Mouse (Mus musculus) right cerebral cortex, adult 2 months (tissue): ENCODE data around the gene Prox2.

Experiments
- DNase-seq, 2 experiments: peaks; one replicate each; pipeline ENCODE4 v3.0.0; 2021 to 2022; ENCODE audit warnings: low spot score in 2 of 2

Prox2 gene

GRCm38 (mm10) chr12:85131361-85131760 is 20.8 kb upstream of the Prox2 start:
- no peak for DNase-seq

- DNase-seq = no peak
Observed at GRCm38 (mm10) chr12:85129426-85129978, 18.9 kb upstream of the Prox2 start.

- no peak for DNase-seq
Observed at GRCm38 (mm10) chr12:85126986-85127603, 16.5 kb upstream of the Prox2 start.

GRCm38 (mm10) chr12:85124751-85125150 is 14.2 kb upstream of the Prox2 start:
- DNase-seq = no peak

GRCm38 (mm10) chr12:85123645-85124044 is 13.1 kb upstream of the Prox2 start:
- no peak for DNase-seq

- DNase-seq = no peak
Observed at GRCm38 (mm10) chr12:85123108-85123530, 12.6 kb upstream of the Prox2 start.

- DNase-seq = no peak
Observed at GRCm38 (mm10) chr12:85121806-85122459, 11.4 kb upstream of the Prox2 start.

- no peak for DNase-seq
Observed at GRCm38 (mm10) chr12:85115678-85116077, 5.1 kb upstream of the Prox2 start.

- DNase-seq = no peak
Observed at GRCm38 (mm10) chr12:85113917-85114316, 3.4 kb upstream of the Prox2 start.

- no peak for DNase-seq
Observed at GRCm38 (mm10) chr12:85113337-85113736, 2.8 kb upstream of the Prox2 start.

GRCm38 (mm10) chr12:85112550-85113251 is 2.1 kb upstream of the Prox2 start:
- DNase-seq = no peak

GRCm38 (mm10) chr12:85110011-85110697 is 405 bp downstream of the Prox2 start:
- DNase-seq = no peak

- DNase-seq = no peak
Observed at GRCm38 (mm10) chr12:85109426-85109825, 1.1 kb downstream of the Prox2 start.

- no peak for DNase-seq
Observed at GRCm38 (mm10) chr12:85108643-85109042, 1.9 kb downstream of the Prox2 start.

GRCm38 (mm10) chr12:85106292-85106691 is 4.3 kb downstream of the Prox2 start:
- no peak for DNase-seq

- no peak for DNase-seq
Observed at GRCm38 (mm10) chr12:85104789-85105188, 5.8 kb downstream of the Prox2 start.

- DNase-seq = no peak
Observed at GRCm38 (mm10) chr12:85103096-85103495, 7.5 kb downstream of the Prox2 start.

GRCm38 (mm10) chr12:85101521-85102106 is 8.9 kb downstream of the Prox2 start:
- no peak for DNase-seq

GRCm38 (mm10) chr12:85101001-85101400 is 9.6 kb downstream of the Prox2 start:
- DNase-seq = no peak

GRCm38 (mm10) chr12:85095859-85096258 is 14.7 kb downstream of the Prox2 start:
- DNase-seq = no peak

- DNase-seq = no peak
Observed at GRCm38 (mm10) chr12:85095146-85095545, 15.4 kb downstream of the Prox2 start.

- no peak for DNase-seq
Observed at GRCm38 (mm10) chr12:85094706-85095105, 15.9 kb downstream of the Prox2 start.
